Mouse (Mus musculus): ENCODE results near the gene Dock8.

GRCm38 (mm10) chr19:25155250-25155649 lies 155.9 kb downstream of the Dock8 start:
- TF ChIP-seq CTCF (conservative IDR thresholded peaks at IDR 0.05; ENCODE audit: insufficient read depth, insufficient read length, low read depth, low read length) (no peak), POLR2A (IDR thresholded peaks at IDR 0.05; ENCODE audit: low read depth, low read length) (no peak)
